Mouse (Mus musculus) intestine, postnatal 0 days (tissue): ENCODE results near the gene Rpl36al. TPM values are rescaled to one million over a fixed set of nuclear protein-coding genes. Genes with fewer than 3 reads are reported as not detected.

ENCODE experiments used
- ATAC-seq: fragments of 200-750 bp; cut with Nextera tagmentation; 2 replicates; pipeline ENCODE4 v1.8.0; 2017; ENCODE audit warnings: mild to moderate bottlenecking, moderate TSS enrichment, moderate library complexity
- H3K27ac ChIP-seq: fragments of 300-500 bp; sonication (generic); 2 replicates; pipeline ENCODE4 v1.5.1; 2014; ENCODE audit warnings: mild to moderate bottlenecking, low read depth, low read length, moderate library complexity
- H3K27me3 ChIP-seq: fragments of 300-500 bp; sonication (generic); replicated peaks from 2 replicates; pipeline ENCODE4 v1.6.1; 2014; ENCODE audit warnings: low read length, mixed read lengths; ENCODE audit not compliant: control insufficient read depth, insufficient read depth
- H3K36me3 ChIP-seq: fragments of 300-500 bp; sonication (generic); 2 replicates; pipeline ENCODE4 v1.6.1; 2014; ENCODE audit warnings: mild to moderate bottlenecking, moderate library complexity; ENCODE audit not compliant: control insufficient read depth, insufficient read depth
- H3K4me1 ChIP-seq: fragments of 300-500 bp; sonication (generic); replicated peaks from 2 replicates; pipeline ENCODE4 v1.6.1; 2014; ENCODE audit warnings: antibody characterized with exemption, low read length, mixed read lengths; ENCODE audit not compliant: control insufficient read depth, insufficient read depth
- H3K4me2 ChIP-seq: fragments of 300-500 bp; sonication (generic); replicated peaks from 2 replicates; pipeline ENCODE4 v1.6.1; 2014; ENCODE audit warnings: low read depth, mild to moderate bottlenecking, moderate library complexity
- H3K4me3 ChIP-seq: fragments of 300-500 bp; sonication (generic); 2 replicates; pipeline ENCODE4 v1.5.1; 2014; ENCODE audit warnings: low read depth, low read length
- H3K9ac ChIP-seq: fragments of 300-500 bp; sonication (generic); 2 replicates; pipeline ENCODE4 v1.6.1; 2014; ENCODE audit warnings: mild to moderate bottlenecking, low read depth, low read length
- H3K9me3 ChIP-seq: fragments of 300-500 bp; sonication (generic); 2 replicates; pipeline ENCODE4 v1.6.1; 2016; ENCODE audit warnings: mixed run types; ENCODE audit not compliant: control insufficient read depth
- CTCF ChIP-seq: sonication (generic); IDR thresholded peaks from 2 replicates; pipeline ENCODE4 v1.5.1; 2016; ENCODE audit warnings: low read depth, mild to moderate bottlenecking, control low read depth, antibody characterized with exemption, moderate library complexity
- WGBS: fragments of 180-500 bp; shearing (Covaris S2); extraction: QIAGEN DNeasy Blood & Tissue Kit; methylation state at CpG from one replicate; pipeline ENCODE4 v1.1.7; 2014; 5-methylcytosine and 5-hydroxymethylcytosine counted together
- polyA plus RNA-seq: library from polyadenylated mRNA; unstranded; fragments of >200 nt; fragmentation: Nextera tagmentation; extraction: Ambion mirVana; gene quantifications from 2 replicates; pipeline ENCODE4 v1.2.1, GENCODE M21; 2015

Rpl36al gene
- polyA plus RNA-seq, 1 experiment from 2014 or later = 628 TPM

DNA sequence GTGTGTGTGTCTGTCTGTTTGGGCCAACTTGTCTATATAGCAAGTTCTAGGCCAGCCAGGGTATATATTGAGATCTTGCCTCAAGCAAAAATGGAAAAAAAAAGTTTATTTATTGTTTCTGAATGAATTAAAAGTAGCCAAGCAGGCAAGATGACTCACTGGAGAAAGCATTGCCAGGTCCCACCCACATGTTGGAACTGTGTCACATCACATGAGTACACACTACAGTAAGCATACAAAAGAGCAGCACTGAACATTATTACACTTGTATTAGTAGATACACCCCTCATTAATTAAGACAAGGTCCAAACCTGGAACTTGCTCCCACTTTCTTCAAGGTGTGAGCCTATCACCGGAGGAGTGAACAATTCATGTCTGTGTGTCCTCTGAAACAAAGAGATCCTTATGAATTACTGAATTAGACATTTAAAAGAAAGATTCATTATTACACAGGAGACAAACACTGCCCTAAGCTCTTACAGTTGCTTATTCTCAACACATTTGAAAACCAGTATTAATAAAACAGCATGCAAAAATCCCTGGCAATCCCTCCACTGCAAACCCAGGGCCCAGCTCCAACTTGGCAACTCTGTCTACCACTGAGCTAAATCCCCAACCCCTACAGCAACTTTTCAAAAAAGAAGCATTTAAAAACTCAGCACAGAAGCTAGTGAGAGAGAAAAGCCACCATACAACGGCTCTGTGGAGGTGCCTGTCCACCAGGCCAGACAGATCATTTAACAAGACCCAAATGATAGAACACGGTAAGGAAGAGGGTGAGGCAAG, 31.3 kb upstream of the Rpl36al start:
- Histone ChIP-seq H3K27ac (no peak overlapping the region), H3K36me3 (peaks cover 25% of the 10 kb centered on the region), H3K4me1 (no peaks in the 10 kb centered on the region), H3K9ac (no peak overlapping the region), H3K4me2 (no peak overlapping the region), H3K9me3 (no peaks in the 10 kb centered on the region), H3K4me3 (no peak overlapping the region), H3K27me3 (no peaks in the 10 kb centered on the region)
- no peak for ATAC-seq
- TF ChIP-seq CTCF = no peak
- WGBS = 88% methylated on average over 3 of the region's 3 CpGs

GRCm38 (mm10) chr12:69214393-69214792, 30.5 kb upstream of the Rpl36al start:
- no peak overlapping the region for H3K4me3 ChIP-seq
- H3K36me3 ChIP-seq = peaks cover 19% of the 10 kb centered on the region
- H3K9me3 ChIP-seq = no peaks in the 10 kb centered on the region
- WGBS = 90% methylated on average over 7 of the region's 7 CpGs
- no peak overlapping the region for H3K9ac ChIP-seq
- H3K4me2 ChIP-seq = no peak overlapping the region
- no peaks in the 10 kb centered on the region for H3K4me1 ChIP-seq
- no peak for TF ChIP-seq CTCF
- ATAC-seq = no peak
- no peaks in the 10 kb centered on the region for H3K27me3 ChIP-seq
- no peak overlapping the region; the same call in 1 of the 2 replicates for H3K27ac ChIP-seq

- peak; percentile 12; the same call in 1 of the 2 replicates for TF ChIP-seq CTCF
- Histone ChIP-seq H3K27ac (no peak overlapping the region), H3K4me1 (no peaks in the 10 kb centered on the region), H3K4me2 (no peak overlapping the region), H3K4me3 (no peak overlapping the region), H3K9me3 (no peaks in the 10 kb centered on the region), H3K9ac (no peak overlapping the region), H3K36me3 (peaks cover 19% of the 10 kb centered on the region), H3K27me3 (no peaks in the 10 kb centered on the region)
- no peak for ATAC-seq
- WGBS = 92% methylated on average over 13 of the region's 13 CpGs
Observed at GRCm38 (mm10) chr12:69213186-69213777, 29.4 kb upstream of the Rpl36al start.

- 84% methylated on average over 5 of the region's 5 CpGs for WGBS
- H3K4me2 ChIP-seq = no peak overlapping the region
- no peaks in the 10 kb centered on the region for H3K4me1 ChIP-seq
- no peaks in the 10 kb centered on the region for H3K27me3 ChIP-seq
- no peaks in the 10 kb centered on the region for H3K9me3 ChIP-seq
- ATAC-seq = no peak
- no peak overlapping the region for H3K4me3 ChIP-seq
- peak; percentile 63 for TF ChIP-seq CTCF
- H3K27ac ChIP-seq = no peak overlapping the region
- H3K36me3 ChIP-seq = peaks cover 15% of the 10 kb centered on the region
- no peak overlapping the region for H3K9ac ChIP-seq
Observed at GRCm38 (mm10) chr12:69211057-69211456, 27.2 kb upstream of the Rpl36al start.

GRCm38 (mm10) chr12:69210056-69210979, 26.4 kb upstream of the Rpl36al start:
- no peak for TF ChIP-seq CTCF
- no peak overlapping the region for H3K4me3 ChIP-seq
- 91% methylated on average over 18 of the region's 18 CpGs for WGBS
- H3K27me3 ChIP-seq = no peaks in the 10 kb centered on the region
- H3K27ac ChIP-seq = no peak overlapping the region
- H3K9ac ChIP-seq = no peak overlapping the region
- no peak for ATAC-seq
- H3K4me1 ChIP-seq = no peaks in the 10 kb centered on the region
- peaks cover 12% of the 10 kb centered on the region for H3K36me3 ChIP-seq
- no peaks in the 10 kb centered on the region for H3K9me3 ChIP-seq
- H3K4me2 ChIP-seq = no peak overlapping the region

GRCm38 (mm10) chr12:69208520-69208919, 24.6 kb upstream of the Rpl36al start:
- H3K36me3 ChIP-seq = peaks cover 5% of the 10 kb centered on the region; the same call in 1 of the 2 replicates
- no peak overlapping the region for H3K4me3 ChIP-seq
- 91% methylated on average over 2 of the region's 2 CpGs for WGBS
- H3K27me3 ChIP-seq = no peaks in the 10 kb centered on the region
- ATAC-seq = no peak
- H3K27ac ChIP-seq = no peak overlapping the region
- peak; percentile 49 for TF ChIP-seq CTCF
- H3K4me2 ChIP-seq = no peak overlapping the region
- no peaks in the 10 kb centered on the region for H3K9me3 ChIP-seq
- no peak overlapping the region for H3K9ac ChIP-seq
- no peaks in the 10 kb centered on the region for H3K4me1 ChIP-seq
